Mouse (Mus musculus) lung, postnatal 0 days (tissue): ENCODE results near the gene Fbxo36. TPM values are rescaled to one million over a fixed set of nuclear protein-coding genes. Genes with fewer than 3 reads are reported as not detected.
A peak's percentile ranks its signal among the peaks of the same experiment; 100 is the strongest.

ENCODE experiments used
- ATAC-seq: fragments of 200-750 bp; cut with Nextera tagmentation; 2 replicates; pipeline ENCODE4 v1.8.0; 2017; ENCODE audit warnings: moderate library complexity
- DNase-seq: peaks from one replicate; pipeline ENCODE4 v3.0.0-alpha.2; 2016; ENCODE audit warnings: low spot score
- H3K27ac ChIP-seq: fragments of 300-500 bp; sonication (generic); 2 replicates; pipeline ENCODE4 v1.5.1; 2014; ENCODE audit warnings: antibody characterized with exemption, mild to moderate bottlenecking, low read length, mixed read lengths
- H3K27me3 ChIP-seq: fragments of 300-500 bp; sonication (generic); replicated peaks from 2 replicates; pipeline ENCODE4 v1.6.1; 2014; ENCODE audit warnings: low read length, mixed read lengths; ENCODE audit not compliant: insufficient read depth
- H3K36me3 ChIP-seq: fragments of 300-500 bp; sonication (generic); 2 replicates; pipeline ENCODE4 v1.6.1; 2014; ENCODE audit warnings: low read length, mixed read lengths; ENCODE audit not compliant: insufficient read depth
- H3K4me1 ChIP-seq: fragments of 300-500 bp; sonication (generic); 2 replicates; pipeline ENCODE4 v1.6.1; 2014; ENCODE audit warnings: antibody characterized with exemption, low read depth, low read length, mixed read lengths; ENCODE audit not compliant: insufficient read depth
- H3K4me2 ChIP-seq: fragments of 300-500 bp; sonication (generic); replicated peaks from 2 replicates; pipeline ENCODE4 v1.6.1; 2014; ENCODE audit warnings: low read depth, mild to moderate bottlenecking, low read length, moderate library complexity, mixed read lengths
- H3K4me3 ChIP-seq: fragments of 300-500 bp; sonication (generic); 2 replicates; pipeline ENCODE4 v1.5.1; 2014; ENCODE audit warnings: low read depth, low read length
- H3K9ac ChIP-seq: fragments of 300-500 bp; sonication (generic); replicated peaks from 2 replicates; pipeline ENCODE4 v1.6.1; 2014; ENCODE audit warnings: low read depth, mild to moderate bottlenecking
- H3K9me3 ChIP-seq: fragments of 300-500 bp; sonication (generic); 2 replicates; pipeline ENCODE4 v1.6.1; 2016; ENCODE audit warnings: low read length, mixed read lengths
- CTCF ChIP-seq: IDR thresholded peaks from 2 replicates; pipeline ENCODE4 v1.5.1; 2016; ENCODE audit warnings: antibody characterized with exemption, mild to moderate bottlenecking
- EP300 ChIP-seq: IDR thresholded peaks from 2 replicates; pipeline ENCODE4 v1.6.1; 2016; ENCODE audit warnings: antibody characterized with exemption, mild to moderate bottlenecking, control low read depth
- WGBS: fragments of 180-500 bp; shearing (Covaris S2); extraction: QIAGEN DNeasy Blood & Tissue Kit; methylation state at CpG from one replicate; pipeline ENCODE4 v1.1.7; 2014; 5-methylcytosine and 5-hydroxymethylcytosine counted together
- polyA plus RNA-seq: library from polyadenylated mRNA; unstranded; fragments of >200 nt; fragmentation: Nextera tagmentation; extraction: Ambion mirVana; gene quantifications from 2 replicates; pipeline ENCODE4 v1.2.1, GENCODE M21; 2015

Gene Fbxo36
- polyA plus RNA-seq, 1 experiment from 2014 or later: 23.6 TPM

DNA sequence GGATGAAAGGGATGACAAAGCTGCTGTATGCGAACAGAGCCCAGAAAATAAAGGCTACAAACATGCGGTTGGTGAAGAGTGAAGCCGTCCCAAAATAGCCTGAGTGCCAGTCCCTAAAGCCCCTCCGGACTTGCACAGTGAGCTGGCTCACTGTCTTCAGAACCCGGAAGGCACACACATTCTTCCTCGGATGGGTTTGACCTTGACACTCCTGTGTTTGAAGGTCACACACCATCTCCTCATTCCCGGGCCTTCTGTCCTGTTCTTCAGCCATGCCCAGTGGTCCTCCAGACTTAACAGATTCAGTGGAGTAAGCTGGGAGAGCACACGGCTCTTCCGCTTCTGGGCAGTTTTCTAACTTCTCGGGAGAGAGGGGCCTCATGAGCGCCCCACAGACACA is 72.9 kb downstream of the Fbxo36 start:
- DNase-seq (no peak), ATAC-seq (no peak)
- TF ChIP-seq EP300: no peak
- no peak for TF ChIP-seq CTCF
- no peaks in the 10 kb centered on the region for H3K4me1 ChIP-seq
- no peak overlapping the region for H3K27ac ChIP-seq
- no peaks in the 10 kb centered on the region for H3K27me3 ChIP-seq
- H3K9ac ChIP-seq: no peak overlapping the region
- H3K4me3 ChIP-seq: no peak overlapping the region
- H3K9me3 ChIP-seq: no peaks in the 10 kb centered on the region
- 85% methylated on average over 11 of the region's 11 CpGs for WGBS
- H3K36me3 ChIP-seq: no peaks in the 10 kb centered on the region
- H3K4me2 ChIP-seq: no peak overlapping the region

DNA sequence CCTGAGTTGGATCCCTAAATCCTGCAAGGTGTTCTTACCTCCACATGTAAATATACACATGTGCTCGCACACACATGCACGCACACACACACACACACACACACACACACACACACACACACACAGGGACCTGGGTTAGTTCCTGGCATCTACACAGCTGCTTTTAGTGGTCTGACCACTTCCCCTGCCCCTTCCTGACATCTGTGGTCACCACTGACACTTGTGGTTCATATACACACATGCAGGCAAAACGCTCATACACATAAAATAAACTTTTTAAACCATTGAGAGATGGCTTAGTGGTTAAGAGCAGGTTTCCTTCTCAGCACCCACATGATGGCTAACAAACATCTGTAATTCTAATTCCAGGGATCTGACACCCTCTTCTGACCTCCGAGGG is 75.4 kb downstream of the Fbxo36 start:
- ATAC-seq (no peak), DNase-seq (no peak)
- Histone ChIP-seq H3K9ac (no peak overlapping the region), H3K9me3 (no peaks in the 10 kb centered on the region), H3K4me1 (no peaks in the 10 kb centered on the region), H3K27ac (no peak overlapping the region), H3K36me3 (no peaks in the 10 kb centered on the region), H3K4me3 (no peak overlapping the region), H3K4me2 (no peak overlapping the region), H3K27me3 (no peaks in the 10 kb centered on the region)
- TF ChIP-seq CTCF (no peak), EP300 (no peak)
- 58% methylated on average over 2 of the region's 4 CpGs for WGBS

DNA sequence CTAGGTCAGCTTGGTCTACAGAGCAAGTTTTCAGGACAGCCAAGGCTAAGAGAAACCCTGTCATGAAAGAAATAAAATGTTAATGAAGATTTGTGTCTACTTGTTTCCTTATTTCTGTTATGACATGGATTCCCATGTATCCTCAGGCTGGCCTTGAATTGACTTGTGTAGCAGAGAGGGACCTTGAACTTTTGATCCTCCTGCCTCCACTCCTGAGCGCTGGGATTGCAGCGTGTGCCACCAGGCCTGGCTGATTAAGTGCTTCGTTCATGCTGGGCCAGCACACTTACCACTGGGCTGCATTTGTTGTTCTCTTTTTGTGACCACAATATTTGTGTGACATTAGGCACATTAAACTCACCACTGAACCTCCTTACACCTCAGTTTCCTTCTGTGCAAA is 79.2 kb downstream of the Fbxo36 start:
- Histone ChIP-seq H3K27me3 (no peaks in the 10 kb centered on the region), H3K9me3 (no peaks in the 10 kb centered on the region), H3K9ac (no peak overlapping the region), H3K27ac (no peak overlapping the region), H3K4me2 (no peak overlapping the region), H3K4me1 (no peaks in the 10 kb centered on the region), H3K36me3 (no peaks in the 10 kb centered on the region), H3K4me3 (no peak overlapping the region)
- 84% methylated on average over 3 of the region's 3 CpGs for WGBS
- DNase-seq (no peak), ATAC-seq (no peak)
- TF ChIP-seq CTCF (no peak), EP300 (no peak)

DNA sequence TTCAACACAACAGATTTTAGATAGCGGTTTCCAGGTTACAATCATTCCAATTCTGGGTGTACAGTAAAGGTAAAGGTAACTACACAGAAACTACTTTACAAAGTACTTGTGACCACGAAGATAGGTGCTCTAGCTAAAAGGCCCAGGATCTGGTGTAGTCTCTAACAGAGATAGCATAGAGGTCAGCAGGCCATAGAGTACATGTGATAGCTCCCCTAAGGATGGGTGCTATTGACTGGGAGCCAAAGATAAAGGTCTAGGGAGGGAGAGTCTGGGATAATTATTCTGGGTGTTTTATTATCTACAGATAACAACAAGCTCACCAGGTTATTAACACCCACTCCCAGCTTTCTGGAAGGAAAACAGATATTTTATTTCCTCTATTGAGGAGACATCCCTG is 83.8 kb downstream of the Fbxo36 start:
- H3K4me3 ChIP-seq: no peak overlapping the region
- ATAC-seq: no peak
- 69% methylated on average over 2 of the region's 2 CpGs for WGBS

DNA sequence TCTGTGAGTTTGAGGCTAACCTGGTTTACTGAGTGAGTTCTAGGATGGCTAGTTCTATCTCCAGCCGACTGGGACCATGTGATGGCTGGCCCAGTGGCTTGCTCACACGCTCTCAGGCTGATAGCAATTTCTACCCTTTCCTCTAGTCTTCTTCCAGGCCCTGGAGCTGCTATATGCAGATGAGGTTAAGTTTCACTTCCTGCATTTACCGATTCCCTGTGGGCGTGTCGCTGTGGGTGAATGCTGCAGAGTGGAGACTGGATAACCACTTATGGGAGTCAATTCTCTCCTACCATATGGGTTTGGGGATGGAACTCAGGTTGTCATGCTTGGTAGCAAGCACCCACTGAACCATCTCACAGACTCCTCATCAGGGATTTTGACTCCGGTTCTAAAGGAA is 84.5 kb downstream of the Fbxo36 start:
- Histone ChIP-seq H3K4me3 (no peak overlapping the region), H3K27ac (no peak overlapping the region), H3K36me3 (no peaks in the 10 kb centered on the region), H3K27me3 (no peaks in the 10 kb centered on the region), H3K4me2 (no peak overlapping the region), H3K9me3 (no peaks in the 10 kb centered on the region), H3K4me1 (no peaks in the 10 kb centered on the region), H3K9ac (no peak overlapping the region)
- no peak for ATAC-seq
- TF ChIP-seq CTCF (no peak), EP300 (no peak)
- 61% methylated on average over 6 of the region's 6 CpGs for WGBS
- DNase-seq: peak; percentile 12

More for the DNA sequence above, 83.8 kb downstream of the Fbxo36 start:
- Histone ChIP-seq H3K4me1 (no peaks in the 10 kb centered on the region), H3K27ac (no peak overlapping the region), H3K4me2 (no peak overlapping the region), H3K27me3 (no peaks in the 10 kb centered on the region), H3K36me3 (no peaks in the 10 kb centered on the region), H3K9ac (no peak overlapping the region), H3K9me3 (no peaks in the 10 kb centered on the region)
- no peak for TF ChIP-seq EP300
- TF ChIP-seq CTCF: no peak
- no peak for DNase-seq

DNA sequence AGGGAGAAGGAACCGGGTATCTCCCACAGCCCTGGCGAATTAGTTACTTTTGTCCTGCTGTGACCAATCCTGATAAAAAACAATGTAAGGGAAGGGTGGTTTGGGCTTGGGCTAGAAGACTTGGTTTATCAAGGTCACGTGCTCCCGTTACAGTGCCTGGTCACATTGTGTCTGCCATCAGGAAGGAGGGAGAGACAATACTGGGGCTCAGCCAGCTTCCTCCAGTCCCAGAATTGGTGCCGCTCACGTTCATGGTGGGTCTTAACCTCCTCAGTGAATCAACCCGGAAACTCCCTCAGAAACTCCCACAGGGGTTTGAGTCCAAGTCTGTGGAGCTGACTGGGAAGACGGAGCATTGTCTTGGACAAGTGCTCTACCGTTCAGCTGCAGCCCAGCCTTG is 86.0 kb downstream of the Fbxo36 start:
- H3K9me3 ChIP-seq: no peaks in the 10 kb centered on the region
- no peaks in the 10 kb centered on the region for H3K4me1 ChIP-seq
- H3K36me3 ChIP-seq: no peaks in the 10 kb centered on the region
- H3K27ac ChIP-seq: no peak overlapping the region
- no peak for ATAC-seq
- no peak overlapping the region for H3K4me3 ChIP-seq
- no peaks in the 10 kb centered on the region for H3K27me3 ChIP-seq
- H3K4me2 ChIP-seq: no peak overlapping the region
- no peak overlapping the region for H3K9ac ChIP-seq
- whole genome bisulfite sequencing: 69% methylated on average over 9 of the region's 9 CpGs
- TF ChIP-seq EP300: no peak
- TF ChIP-seq CTCF: no peak
- DNase-seq: no peak

DNA sequence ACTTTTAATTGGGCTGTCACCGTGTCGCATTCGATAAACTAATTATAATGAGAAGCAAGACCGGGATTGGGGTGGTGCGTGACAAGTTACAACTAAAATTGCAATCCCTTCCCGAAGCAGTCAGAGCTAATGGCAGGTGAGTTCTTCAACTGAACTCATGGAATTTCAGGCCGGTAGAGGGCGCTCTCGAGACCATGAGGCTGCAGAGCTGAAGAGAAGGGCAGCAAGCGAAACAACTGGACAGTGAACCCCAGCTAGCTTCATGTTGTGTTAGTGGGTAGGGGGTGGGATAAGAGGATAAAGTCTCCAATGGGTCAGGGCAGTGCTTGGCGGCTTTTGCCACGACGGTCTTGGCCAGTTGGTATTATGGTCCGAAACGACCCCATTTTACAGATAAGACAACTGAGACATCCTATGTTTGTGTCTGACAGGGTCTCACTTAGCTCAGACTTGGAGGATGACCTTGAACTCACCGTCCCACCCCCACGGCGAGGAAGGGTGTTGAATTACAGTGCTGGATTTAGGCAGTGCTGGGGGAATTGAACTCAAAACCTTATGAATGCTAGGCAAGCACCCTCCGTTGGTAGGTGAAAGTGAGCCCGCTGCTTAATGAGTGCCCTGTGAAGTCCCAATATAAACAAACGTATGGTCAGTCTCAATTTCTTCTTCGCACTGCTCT is 94.0 kb downstream of the Fbxo36 start:
- H3K4me3 ChIP-seq: no peak overlapping the region; the same call in 1 of the 2 replicates
- no peak for ATAC-seq
- no peak overlapping the region for H3K27ac ChIP-seq
- 10% methylated on average over 22 of the region's 22 CpGs for whole genome bisulfite sequencing
- H3K4me2 ChIP-seq: peak overlapping the region; percentile 58; the same call in 1 of the 2 replicates
- 0 out of 2 replicates have a peak, but pooled peaks cover 11% of the 10 kb centered on the region for H3K27me3 ChIP-seq
- peak; percentile 70 for TF ChIP-seq CTCF
- TF ChIP-seq EP300: no peak
- no peaks in the 10 kb centered on the region for H3K9me3 ChIP-seq
- H3K9ac ChIP-seq: no peak overlapping the region
- H3K4me1 ChIP-seq: 0 out of 2 replicates have a peak, but pooled peaks cover 5% of the 10 kb centered on the region
- no peaks in the 10 kb centered on the region for H3K36me3 ChIP-seq
- DNase-seq: peak; percentile 43
